Mouse (Mus musculus): Measurements from ENCODE around the gene Selenop. TPM values are rescaled to one million over a fixed set of nuclear protein-coding genes. Genes with fewer than 3 reads are reported as not detected.
"Not testable (repeated sequence)": the region's sequence is repeated elsewhere in the genome, so short reads cannot be mapped to it uniquely, and the experiment has no call there.

The Selenop gene
- polyA plus RNA-seq, 1 experiment: 199 TPM

DNA sequence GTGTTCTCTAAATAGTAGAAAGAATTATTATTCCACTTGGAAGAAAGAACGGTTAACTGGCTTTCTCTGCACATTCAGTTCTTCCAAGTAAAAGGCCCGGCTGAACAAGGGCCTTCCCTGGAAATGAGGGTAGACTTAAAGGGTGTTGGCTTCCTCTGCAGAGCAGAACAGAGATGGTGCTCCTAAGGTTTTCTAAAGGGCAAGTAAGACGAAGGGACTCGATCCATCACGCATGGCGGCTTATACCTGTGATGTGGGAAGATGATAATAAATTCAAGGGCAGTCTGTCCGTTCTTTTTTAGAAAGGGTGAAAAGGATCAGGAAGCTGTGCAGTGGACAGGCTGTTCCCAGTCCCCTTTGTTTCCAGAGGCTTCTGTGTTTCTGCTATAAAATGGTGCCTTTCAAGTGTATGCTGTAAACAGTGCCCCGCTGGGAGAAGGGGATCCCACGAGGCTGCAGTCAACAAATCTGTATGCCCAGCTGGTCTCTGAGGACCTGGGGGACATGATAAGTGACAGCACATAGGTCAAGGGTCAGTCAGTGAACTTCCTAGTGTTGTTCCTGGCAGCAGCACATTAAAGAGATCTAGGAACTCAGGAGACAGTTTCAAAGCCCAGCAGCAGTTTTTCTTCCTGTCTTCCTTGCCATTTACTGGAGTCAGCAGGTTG is 36.0 kb upstream of the Selenop start:
- 88% methylated on average over 9 of the region's 9 CpGs for WGBS
- H3K4me3 ChIP-seq (ENCODE audit: control insufficient read depth, insufficient read depth, low read length): no peak overlapping the region
- no peaks in the 10 kb centered on the region for H3K36me3 ChIP-seq (ENCODE audit: control insufficient read depth, insufficient read depth, low read length)
- peaks cover 8% of the 10 kb centered on the region for H3K4me1 ChIP-seq (replicated peaks; ENCODE audit: control insufficient read depth, insufficient read depth, low read length)
- H3K27ac ChIP-seq (ENCODE audit: control insufficient read depth, insufficient read depth, low read length): no peak overlapping the region
- no peaks in the 10 kb centered on the region for H3K27me3 ChIP-seq (ENCODE audit: control insufficient read depth, insufficient read depth, low read length)
- no peak for TF ChIP-seq POLR2A (IDR thresholded peaks at IDR 0.05; ENCODE audit: control insufficient read depth, extremely low read depth, insufficient read depth, low read length, poor library complexity)
- no peak for DNase-seq

DNA sequence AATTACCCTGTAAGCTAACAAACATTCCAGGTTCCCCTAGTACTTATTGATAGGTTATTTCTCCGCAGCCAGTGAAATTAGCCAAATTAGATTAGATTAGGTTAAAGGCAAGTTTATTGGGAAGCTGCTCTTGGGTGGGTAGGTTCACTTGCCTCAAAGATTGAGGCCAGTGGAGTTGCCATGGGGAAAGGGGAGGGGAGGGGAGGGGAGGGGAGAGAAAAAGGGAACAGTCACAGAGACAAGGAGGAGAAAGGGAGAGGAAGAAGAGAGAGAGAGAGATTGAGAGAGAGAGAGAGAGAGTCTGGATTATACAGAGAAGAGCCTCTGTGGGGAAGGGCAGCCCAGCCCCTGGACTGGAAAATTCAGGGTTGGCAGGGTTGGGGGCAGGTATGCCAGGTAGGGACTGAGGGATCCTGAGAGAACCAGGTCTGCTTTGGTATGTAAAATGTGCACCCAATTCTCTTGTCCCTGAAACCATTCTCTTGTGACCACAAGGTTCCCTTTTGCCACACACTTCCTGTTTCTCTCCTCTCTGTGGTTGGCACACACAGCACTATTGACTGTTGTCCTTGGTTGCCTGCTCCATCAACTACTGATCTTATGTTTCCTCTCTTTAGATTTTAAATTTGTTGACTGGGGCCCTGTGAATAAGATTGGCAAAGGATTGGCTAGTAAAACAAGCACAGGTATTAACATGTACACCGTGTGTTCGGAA is 34.4 kb upstream of the Selenop start:
- H3K4me3 ChIP-seq (ENCODE audit: control insufficient read depth, insufficient read depth, low read length): no peak overlapping the region
- peaks cover 8% of the 10 kb centered on the region for H3K4me1 ChIP-seq (replicated peaks; ENCODE audit: control insufficient read depth, insufficient read depth, low read length)
- no peak overlapping the region for H3K27ac ChIP-seq (ENCODE audit: control insufficient read depth, insufficient read depth, low read length)
- H3K27me3 ChIP-seq (ENCODE audit: control insufficient read depth, insufficient read depth, low read length): no peaks in the 10 kb centered on the region
- TF ChIP-seq POLR2A (IDR thresholded peaks at IDR 0.05; ENCODE audit: control insufficient read depth, extremely low read depth, insufficient read depth, low read length, poor library complexity): no peak
- TF ChIP-seq CTCF (IDR thresholded peaks at IDR 0.05; ENCODE audit: borderline replicate concordance, control insufficient read depth, extremely low read depth, insufficient read depth, low read length, poor library complexity): no peak
- DNase-seq: no peak
- 40% methylated on average over 3 of the region's 3 CpGs for WGBS
- H3K36me3 ChIP-seq (ENCODE audit: control insufficient read depth, insufficient read depth, low read length): no peaks in the 10 kb centered on the region

DNA sequence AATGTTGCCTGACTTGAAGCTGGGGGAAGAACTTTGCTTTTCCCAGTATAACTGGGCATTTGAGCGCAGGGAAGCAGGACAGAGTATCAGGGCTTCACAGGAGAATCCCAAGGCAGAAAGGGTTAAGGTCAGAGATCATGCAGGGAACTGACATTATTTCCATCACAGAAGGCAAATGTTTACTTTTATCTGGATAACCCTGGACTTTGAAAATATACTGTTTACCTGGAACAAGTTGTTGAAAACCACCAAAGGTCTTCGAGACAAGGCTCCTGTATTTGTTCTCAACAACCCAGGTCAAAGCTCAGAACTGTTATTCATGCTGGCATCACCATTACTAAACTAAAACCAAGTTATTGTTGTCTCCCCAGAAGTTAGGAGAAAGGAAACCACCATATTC is 32.0 kb upstream of the Selenop start:
- Histone ChIP-seq H3K27me3 (ENCODE audit: control insufficient read depth, insufficient read depth, low read length) (no peaks in the 10 kb centered on the region), H3K4me3 (ENCODE audit: control insufficient read depth, insufficient read depth, low read length) (no peak overlapping the region), H3K36me3 (ENCODE audit: control insufficient read depth, insufficient read depth, low read length) (no peaks in the 10 kb centered on the region), H3K4me1 (replicated peaks; ENCODE audit: control insufficient read depth, insufficient read depth, low read length) (peaks cover 8% of the 10 kb centered on the region), H3K27ac (ENCODE audit: control insufficient read depth, insufficient read depth, low read length) (no peak overlapping the region)
- WGBS: 92% methylated on average over 2 of the region's 2 CpGs
- no peak for DNase-seq
- TF ChIP-seq CTCF (IDR thresholded peaks at IDR 0.05; ENCODE audit: borderline replicate concordance, control insufficient read depth, extremely low read depth, insufficient read depth, low read length, poor library complexity): no peak
- no peak for TF ChIP-seq POLR2A (IDR thresholded peaks at IDR 0.05; ENCODE audit: control insufficient read depth, extremely low read depth, insufficient read depth, low read length, poor library complexity)

DNA sequence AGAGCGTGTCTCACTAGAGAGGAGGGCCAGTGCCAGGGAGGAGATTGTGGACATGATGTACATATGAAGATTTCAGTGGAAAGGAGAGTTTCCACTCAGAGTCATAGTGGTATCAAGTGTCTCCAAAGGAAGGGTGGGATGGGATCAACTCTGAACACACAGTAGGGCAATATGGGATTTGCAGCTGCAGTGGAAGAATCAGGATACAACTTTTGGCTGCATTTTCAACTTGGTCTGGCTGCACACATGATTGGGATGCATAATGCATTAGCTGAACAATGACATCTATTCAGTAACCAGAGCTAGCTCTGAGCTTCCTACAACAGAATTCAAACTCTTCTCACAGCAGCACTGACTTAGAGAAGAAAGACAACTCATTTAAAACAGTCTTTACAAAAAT is 30.4 kb upstream of the Selenop start:
- no peaks in the 10 kb centered on the region for H3K27me3 ChIP-seq (ENCODE audit: control insufficient read depth, insufficient read depth, low read length)
- no peak for TF ChIP-seq POLR2A (IDR thresholded peaks at IDR 0.05; ENCODE audit: control insufficient read depth, extremely low read depth, insufficient read depth, low read length, poor library complexity)
- no peak for TF ChIP-seq CTCF (IDR thresholded peaks at IDR 0.05; ENCODE audit: borderline replicate concordance, control insufficient read depth, extremely low read depth, insufficient read depth, low read length, poor library complexity)

DNA sequence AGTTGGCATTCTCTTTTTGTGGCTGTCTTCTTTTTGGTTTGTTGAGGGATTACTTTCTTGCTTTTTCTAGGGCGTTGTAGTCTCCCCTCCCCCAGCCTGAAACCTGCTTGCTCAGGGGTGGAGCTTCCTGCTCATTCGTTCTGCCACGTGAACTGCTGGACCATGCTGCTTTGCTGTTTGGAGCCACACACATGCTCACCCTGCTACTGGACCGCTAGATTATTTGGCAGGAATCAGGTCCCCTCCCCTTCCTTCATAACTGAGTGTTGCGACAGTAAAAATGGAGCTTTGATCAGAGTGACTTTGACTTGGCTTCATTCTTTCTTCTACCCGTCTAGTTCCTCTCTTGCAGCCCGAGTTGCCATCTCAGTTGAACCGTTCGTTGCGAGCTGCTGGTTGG is 23.3 kb upstream of the Selenop start:
- not testable (repeated sequence) for H3K4me3 ChIP-seq (ENCODE audit: control insufficient read depth, insufficient read depth, low read length); H3K27ac ChIP-seq (ENCODE audit: control insufficient read depth, insufficient read depth, low read length); H3K36me3 ChIP-seq (ENCODE audit: control insufficient read depth, insufficient read depth, low read length); H3K27me3 ChIP-seq (ENCODE audit: control insufficient read depth, insufficient read depth, low read length); H3K4me1 ChIP-seq (replicated peaks; ENCODE audit: control insufficient read depth, insufficient read depth, low read length); DNase-seq
- WGBS: 89% methylated on average over 10 of the region's 10 CpGs

More for the DNA sequence above, 30.4 kb upstream of the Selenop start:
- WGBS: 100% methylated on average over 1 of the region's 1 CpGs
- H3K27ac ChIP-seq (ENCODE audit: control insufficient read depth, insufficient read depth, low read length): no peak overlapping the region
- peaks cover 8% of the 10 kb centered on the region for H3K4me1 ChIP-seq (replicated peaks; ENCODE audit: control insufficient read depth, insufficient read depth, low read length)
- no peak overlapping the region for H3K4me3 ChIP-seq (ENCODE audit: control insufficient read depth, insufficient read depth, low read length)
- DNase-seq: no peak
- no peaks in the 10 kb centered on the region for H3K36me3 ChIP-seq (ENCODE audit: control insufficient read depth, insufficient read depth, low read length)

DNA sequence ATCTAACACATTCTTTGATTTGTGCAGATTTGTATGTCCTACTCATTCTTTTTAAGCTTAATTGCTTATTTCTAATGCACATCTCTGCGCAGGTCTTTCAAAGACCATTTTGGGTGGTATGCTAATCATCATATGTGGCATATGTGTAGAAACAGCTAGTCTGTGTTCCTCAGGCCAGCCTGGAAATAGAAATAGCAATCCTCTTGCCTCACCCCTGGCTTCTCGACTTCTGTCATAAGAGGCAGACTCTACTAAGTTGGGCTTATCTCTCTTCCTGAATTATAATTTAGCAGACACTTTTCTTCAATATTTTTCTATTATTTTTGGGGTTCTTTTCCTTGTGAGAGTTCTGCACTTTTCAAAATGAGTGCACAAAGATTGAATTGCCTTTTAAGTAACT is 17.7 kb upstream of the Selenop start:
- Histone ChIP-seq H3K4me1 (replicated peaks; ENCODE audit: control insufficient read depth, insufficient read depth, low read length) (no peaks in the 10 kb centered on the region), H3K27ac (ENCODE audit: control insufficient read depth, insufficient read depth, low read length) (no peak overlapping the region), H3K4me3 (ENCODE audit: control insufficient read depth, insufficient read depth, low read length) (no peak overlapping the region), H3K27me3 (ENCODE audit: control insufficient read depth, insufficient read depth, low read length) (no peaks in the 10 kb centered on the region), H3K36me3 (ENCODE audit: control insufficient read depth, insufficient read depth, low read length) (no peaks in the 10 kb centered on the region)
- no peak for DNase-seq
- WGBS: 90% methylated on average over 2 of the region's 2 CpGs
- TF ChIP-seq CTCF (IDR thresholded peaks at IDR 0.05; ENCODE audit: borderline replicate concordance, control insufficient read depth, extremely low read depth, insufficient read depth, low read length, poor library complexity): no peak
- no peak for TF ChIP-seq POLR2A (IDR thresholded peaks at IDR 0.05; ENCODE audit: control insufficient read depth, extremely low read depth, insufficient read depth, low read length, poor library complexity)
